Mouse (Mus musculus) embryonic facial prominence, embryonic 12.5 days (tissue): Measurements from ENCODE around the gene Lgi4. TPM values are rescaled to one million over a fixed set of nuclear protein-coding genes. Genes with fewer than 3 reads are reported as not detected.
A peak's percentile ranks its signal among the peaks of the same experiment; 100 is the strongest.

Experiments
- ATAC-seq: fragments of 200-750 bp; cut with Nextera tagmentation; 2 replicates; pipeline ENCODE4 v1.8.0; 2017; ENCODE audit not compliant: insufficient number of reproducible peaks, insufficient read depth, low FRiP score, low TSS enrichment
- H3K27ac ChIP-seq: fragments of 300-500 bp; sonication (generic); 2 replicates; pipeline ENCODE4 v1.5.1; 2016; ENCODE audit warnings: mild to moderate bottlenecking
- H3K27me3 ChIP-seq: fragments of 300-500 bp; sonication (generic); 2 replicates; pipeline ENCODE4 v1.6.1; 2016; ENCODE audit warnings: mild to moderate bottlenecking, moderate library complexity
- H3K36me3 ChIP-seq: fragments of 300-500 bp; sonication (generic); 2 replicates; pipeline ENCODE4 v1.6.1; 2016; ENCODE audit warnings: mild to moderate bottlenecking
- H3K4me1 ChIP-seq: fragments of 300-500 bp; sonication (generic); 2 replicates; pipeline ENCODE4 v1.6.1; 2016
- H3K4me2 ChIP-seq: fragments of 300-500 bp; sonication (generic); replicated peaks from 2 replicates; pipeline ENCODE4 v1.6.1; 2016; ENCODE audit warnings: mild to moderate bottlenecking, moderate library complexity
- H3K4me3 ChIP-seq: fragments of 300-500 bp; sonication (generic); 2 replicates; pipeline ENCODE4 v1.5.1; 2016; ENCODE audit warnings: mild to moderate bottlenecking
- H3K9ac ChIP-seq: fragments of 300-500 bp; sonication (generic); 2 replicates; pipeline ENCODE4 v1.6.1; 2016; ENCODE audit warnings: mild to moderate bottlenecking, moderate library complexity
- H3K9me3 ChIP-seq: fragments of 300-500 bp; sonication (generic); 2 replicates; pipeline ENCODE4 v1.6.1; 2016; ENCODE audit warnings: mild to moderate bottlenecking, moderate library complexity
- WGBS: fragments of 180-500 bp; shearing (Covaris S2); methylation state at CpG from one replicate; pipeline ENCODE4 v1.1.7; 2016; 5-methylcytosine and 5-hydroxymethylcytosine counted together
- polyA plus RNA-seq: library from polyadenylated mRNA; unstranded; fragments of >200 nt; fragmentation: Nextera tagmentation; extraction: Ambion mirVana; gene quantifications from 2 replicates; pipeline ENCODE4 v1.2.1, GENCODE M21; 2016

Lgi4 gene
- polyA plus RNA-seq, 1 experiment from 2014 or later = 1.5 TPM

GRCm38 (mm10) chr7:31080611-31081010 lies 21.5 kb downstream of the Lgi4 start:
- 29% methylated on average over 3 of the region's 3 CpGs for WGBS
- Histone ChIP-seq H3K9ac (no peak overlapping the region), H3K4me3 (no peak overlapping the region), H3K4me2 (no peak overlapping the region), H3K27ac (no peak overlapping the region), H3K4me1 (peaks cover 40% of the 10 kb centered on the region), H3K27me3 (no peaks in the 10 kb centered on the region), H3K9me3 (no peaks in the 10 kb centered on the region), H3K36me3 (no peaks in the 10 kb centered on the region)
- ATAC-seq = no peak

GRCm38 (mm10) chr7:31081106-31081505 lies 22.0 kb downstream of the Lgi4 start:
- Histone ChIP-seq H3K9me3 (no peaks in the 10 kb centered on the region), H3K4me2 (no peak overlapping the region), H3K27ac (no peak overlapping the region), H3K4me1 (peaks cover 40% of the 10 kb centered on the region), H3K4me3 (no peak overlapping the region), H3K27me3 (no peaks in the 10 kb centered on the region), H3K36me3 (no peaks in the 10 kb centered on the region), H3K9ac (no peak overlapping the region)
- WGBS = 35% methylated on average over 1 of the region's 1 CpGs
- ATAC-seq = no peak

- no peak overlapping the region for H3K27ac ChIP-seq
- H3K9ac ChIP-seq = no peak overlapping the region
- H3K4me3 ChIP-seq = no peak overlapping the region
- H3K9me3 ChIP-seq = no peaks in the 10 kb centered on the region
- no peaks in the 10 kb centered on the region for H3K27me3 ChIP-seq
- no peaks in the 10 kb centered on the region for H3K36me3 ChIP-seq
- peaks cover 34% of the 10 kb centered on the region for H3K4me1 ChIP-seq
- ATAC-seq = no peak
- no peak overlapping the region for H3K4me2 ChIP-seq
These were observed 23.0 kb downstream of the Lgi4 start for GRCm38 (mm10) chr7:31082106-31082505.

- H3K27ac ChIP-seq = peak overlapping the region; percentile 70; the same call in 1 of the 2 replicates
- peaks cover 26% of the 10 kb centered on the region; the same call in 1 of the 2 replicates for H3K4me1 ChIP-seq
- H3K9ac ChIP-seq = no peak overlapping the region
- 40% methylated on average over 14 of the region's 14 CpGs for WGBS
- H3K4me2 ChIP-seq = no peak overlapping the region
- ATAC-seq = no peak
- no peaks in the 10 kb centered on the region for H3K9me3 ChIP-seq
- no peaks in the 10 kb centered on the region for H3K27me3 ChIP-seq
- no peak overlapping the region for H3K4me3 ChIP-seq
- H3K36me3 ChIP-seq = no peaks in the 10 kb centered on the region
These were observed 23.9 kb downstream of the Lgi4 start for GRCm38 (mm10) chr7:31082831-31083588.

GRCm38 (mm10) chr7:31084140-31084539 lies 25.0 kb downstream of the Lgi4 start:
- Histone ChIP-seq H3K4me1 (peaks cover 26% of the 10 kb centered on the region; the same call in 1 of the 2 replicates), H3K27me3 (no peaks in the 10 kb centered on the region), H3K4me3 (no peak overlapping the region), H3K9ac (no peak overlapping the region), H3K36me3 (no peaks in the 10 kb centered on the region), H3K4me2 (no peak overlapping the region), H3K9me3 (no peaks in the 10 kb centered on the region), H3K27ac (peak overlapping the region; percentile 70)
- WGBS = 40% methylated on average over 9 of the region's 9 CpGs
- ATAC-seq = 0 out of 2 replicates have a peak, but pooled peaks have one; percentile 68

- Histone ChIP-seq H3K9me3 (no peaks in the 10 kb centered on the region), H3K27ac (peak overlapping the region; percentile 72)
- ATAC-seq = no peak
These were observed 26.0 kb downstream of the Lgi4 start for GRCm38 (mm10) chr7:31085171-31085570.

GRCm38 (mm10) chr7:31086175-31086755 lies 27.1 kb downstream of the Lgi4 start:
- Histone ChIP-seq H3K4me2 (no peak overlapping the region), H3K27ac (no peak overlapping the region), H3K4me3 (no peak overlapping the region), H3K36me3 (no peaks in the 10 kb centered on the region), H3K27me3 (no peaks in the 10 kb centered on the region), H3K4me1 (peaks cover 26% of the 10 kb centered on the region; the same call in 1 of the 2 replicates), H3K9ac (no peak overlapping the region), H3K9me3 (no peaks in the 10 kb centered on the region)
- no peak for ATAC-seq
- WGBS = 87% methylated on average over 9 of the region's 9 CpGs

More at GRCm38 (mm10) chr7:31085171-31085570, 26.0 kb downstream of the Lgi4 start:
- no peaks in the 10 kb centered on the region for H3K27me3 ChIP-seq
- no peak overlapping the region for H3K4me3 ChIP-seq
- 21% methylated on average over 3 of the region's 3 CpGs for whole genome bisulfite sequencing
- H3K9ac ChIP-seq = no peak overlapping the region
- no peaks in the 10 kb centered on the region for H3K36me3 ChIP-seq
- peaks cover 26% of the 10 kb centered on the region; the same call in 1 of the 2 replicates for H3K4me1 ChIP-seq
- H3K4me2 ChIP-seq = no peak overlapping the region

- Histone ChIP-seq H3K4me3 (no peak overlapping the region), H3K9ac (no peak overlapping the region)
These were observed 28.1 kb downstream of the Lgi4 start for GRCm38 (mm10) chr7:31087262-31087661.

GRCm38 (mm10) chr7:31088206-31088605 lies 29.1 kb downstream of the Lgi4 start:
- Histone ChIP-seq H3K4me2 (no peak overlapping the region), H3K27ac (no peak overlapping the region), H3K4me3 (no peak overlapping the region), H3K27me3 (no peaks in the 10 kb centered on the region), H3K9me3 (no peaks in the 10 kb centered on the region), H3K9ac (no peak overlapping the region), H3K4me1 (peaks cover 20% of the 10 kb centered on the region; the same call in 1 of the 2 replicates), H3K36me3 (no peaks in the 10 kb centered on the region)
- ATAC-seq = no peak
- 72% methylated on average over 3 of the region's 3 CpGs for WGBS

More at GRCm38 (mm10) chr7:31087262-31087661, 28.1 kb downstream of the Lgi4 start:
- Histone ChIP-seq H3K4me1 (peaks cover 26% of the 10 kb centered on the region; the same call in 1 of the 2 replicates), H3K9me3 (no peaks in the 10 kb centered on the region), H3K36me3 (no peaks in the 10 kb centered on the region), H3K27me3 (no peaks in the 10 kb centered on the region), H3K4me2 (no peak overlapping the region), H3K27ac (no peak overlapping the region)
- ATAC-seq = no peak
- whole genome bisulfite sequencing = 52% methylated on average over 2 of the region's 2 CpGs

GRCm38 (mm10) chr7:31089721-31090120 lies 30.6 kb downstream of the Lgi4 start:
- no peaks in the 10 kb centered on the region for H3K36me3 ChIP-seq
- peaks cover 7% of the 10 kb centered on the region; the same call in 1 of the 2 replicates for H3K4me1 ChIP-seq
- H3K27ac ChIP-seq = no peak overlapping the region
- ATAC-seq = no peak
- H3K9ac ChIP-seq = no peak overlapping the region
- no peak overlapping the region for H3K4me2 ChIP-seq
- H3K27me3 ChIP-seq = no peaks in the 10 kb centered on the region
- H3K9me3 ChIP-seq = no peaks in the 10 kb centered on the region
- 85% methylated on average over 2 of the region's 2 CpGs for WGBS
- no peak overlapping the region for H3K4me3 ChIP-seq

- no peak overlapping the region for H3K9ac ChIP-seq
- no peaks in the 10 kb centered on the region for H3K9me3 ChIP-seq
- no peak overlapping the region for H3K4me3 ChIP-seq
- H3K4me2 ChIP-seq = no peak overlapping the region
- H3K27ac ChIP-seq = no peak overlapping the region
- no peaks in the 10 kb centered on the region for H3K27me3 ChIP-seq
- ATAC-seq = no peak
- H3K36me3 ChIP-seq = no peaks in the 10 kb centered on the region
- 29% methylated on average over 12 of the region's 12 CpGs for WGBS
- H3K4me1 ChIP-seq = 0 out of 2 replicates have a peak, but pooled peaks cover 4% of the 10 kb centered on the region
These were observed 35.8 kb downstream of the Lgi4 start for GRCm38 (mm10) chr7:31094774-31095501.
